Mouse (Mus musculus) limb, embryonic 14.5 days (tissue): Measurements from ENCODE around the gene Nr2c2. TPM values are rescaled to one million over a fixed set of nuclear protein-coding genes. Genes with fewer than 3 reads are reported as not detected.

Experiments
- ATAC-seq: fragments of 200-750 bp; cut with Nextera tagmentation; 2 replicates; pipeline ENCODE4 v1.8.0; 2017; ENCODE audit warnings: low read depth, moderate number of reproducible peaks, moderate TSS enrichment; ENCODE audit not compliant: low FRiP score
- DNase-seq: peaks from one replicate; pipeline ENCODE4 v3.0.0-alpha.2; 2015; ENCODE audit warnings: low spot score
- H3K27ac ChIP-seq: fragments of 300-500 bp; sonication (generic); replicated peaks from 2 replicates; pipeline ENCODE4 v1.5.1; 2014; ENCODE audit warnings: low read depth, mild to moderate bottlenecking, low read length, moderate library complexity, mixed read lengths
- H3K27me3 ChIP-seq: fragments of 300-500 bp; sonication (generic); 2 replicates; pipeline ENCODE4 v1.6.1; 2014; ENCODE audit warnings: low read length, mixed read lengths; ENCODE audit not compliant: control insufficient read depth, insufficient read depth
- H3K36me3 ChIP-seq: fragments of 300-500 bp; sonication (generic); 2 replicates; pipeline ENCODE4 v1.6.1; 2014; ENCODE audit warnings: mild to moderate bottlenecking, low read length, moderate library complexity, mixed read lengths; ENCODE audit not compliant: control insufficient read depth, insufficient read depth
- H3K4me1 ChIP-seq: fragments of 300-500 bp; sonication (generic); 2 replicates; pipeline ENCODE4 v1.6.1; 2014; ENCODE audit warnings: antibody characterized with exemption, low read length, mixed read lengths; ENCODE audit not compliant: control insufficient read depth, insufficient read depth
- H3K4me2 ChIP-seq: fragments of 300-500 bp; sonication (generic); replicated peaks from 2 replicates; pipeline ENCODE4 v1.6.1; 2014; ENCODE audit warnings: low read depth, mild to moderate bottlenecking, low read length, moderate library complexity; ENCODE audit not compliant: severe bottlenecking
- H3K4me3 ChIP-seq: fragments of 300-500 bp; sonication (generic); replicated peaks from 2 replicates; pipeline ENCODE4 v1.5.1; 2014; ENCODE audit warnings: low read length
- H3K9ac ChIP-seq: fragments of 300-500 bp; sonication (generic); 2 replicates; pipeline ENCODE4 v1.6.1; 2014; ENCODE audit warnings: mild to moderate bottlenecking, low read depth, low read length, moderate library complexity; ENCODE audit not compliant: severe bottlenecking
- H3K9me3 ChIP-seq: fragments of 300-500 bp; sonication (generic); 2 replicates; pipeline ENCODE4 v1.6.1; 2016; ENCODE audit warnings: low read length; ENCODE audit not compliant: control insufficient read depth
- POLR2A ChIP-seq: fragments of 200-500 bp; IDR thresholded peaks from 2 replicates; pipeline ENCODE4 v1.8.0; 2012; ENCODE audit warnings: inconsistent platforms, mild to moderate bottlenecking, moderate library complexity, borderline replicate concordance; ENCODE audit not compliant: insufficient read depth, insufficient read length; ENCODE audit errors: extremely low read depth
- WGBS: fragments of 180-500 bp; shearing (Covaris S2); extraction: QIAGEN DNeasy Blood & Tissue Kit; methylation state at CpG from one replicate; pipeline ENCODE4 v1.1.7; 2014; 5-methylcytosine and 5-hydroxymethylcytosine counted together
- polyA plus RNA-seq, 2 experiments: library from polyadenylated mRNA; depleted of rRNA in 1 of 2; stranded (reverse) in 1 of 2; unstranded in 1 of 2; fragments of >200 nt; fragmentation: Nextera tagmentation in 1 of 2; extraction: Ambion mirVana in 1 of 2; gene quantifications; 2 replicates each; pipeline versions ENCODE4 v1.2.1 to v1.2.3; 2012 to 2014

Gene Nr2c2
- polyA plus RNA-seq, 2 experiments, result 23.1 to 27.1 TPM

DNA sequence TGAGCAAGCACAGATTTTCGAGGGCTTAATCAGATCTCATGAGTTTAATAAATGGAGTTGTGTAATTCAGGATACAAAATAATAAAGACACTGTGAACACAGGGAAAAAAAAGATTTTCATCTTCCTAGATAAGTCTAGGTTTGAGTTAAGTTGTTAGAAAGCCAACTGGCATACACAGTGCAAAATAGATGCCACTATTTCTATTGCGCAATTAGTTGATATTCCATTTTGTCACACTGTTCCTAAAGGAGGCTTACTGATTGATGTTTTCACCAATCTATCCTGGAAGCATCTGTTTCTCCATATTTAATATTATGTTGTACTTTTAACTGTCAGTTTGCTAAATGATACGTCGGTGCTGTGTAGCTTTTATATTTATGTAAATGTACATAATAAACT, 54.7 kb downstream of the Nr2c2 start:
- Histone ChIP-seq H3K27me3 (no peaks in the 10 kb centered on the region), H3K36me3 (peaks cover 35% of the 10 kb centered on the region), H3K27ac (no peak overlapping the region), H3K4me2 (no peak overlapping the region), H3K9ac (no peak overlapping the region), H3K4me3 (no peak overlapping the region), H3K4me1 (no peaks in the 10 kb centered on the region), H3K9me3 (no peaks in the 10 kb centered on the region)
- DNase-seq (no peak), ATAC-seq (no peak)
- no peak for TF ChIP-seq POLR2A
- 97% methylated on average over 4 of the region's 4 CpGs for WGBS

DNA sequence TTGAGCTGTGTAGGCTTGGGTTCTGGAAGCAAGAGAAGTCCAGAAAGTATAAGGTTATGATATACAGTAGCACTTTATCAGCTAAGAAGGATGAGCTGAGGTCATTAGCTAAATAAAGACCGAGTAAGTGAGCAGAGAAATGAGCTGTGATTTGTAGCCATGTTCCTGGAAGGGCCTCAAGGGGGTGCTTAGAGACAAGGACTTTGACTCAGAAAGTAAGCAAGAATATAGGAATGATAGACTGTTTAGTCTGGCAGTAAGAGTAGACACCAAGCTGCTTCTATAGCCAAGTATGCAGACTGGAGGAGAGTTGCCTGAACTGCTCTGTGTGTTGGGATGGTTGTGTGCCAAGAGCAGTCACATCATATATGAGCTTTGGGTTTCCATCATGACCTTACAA, 62.6 kb downstream of the Nr2c2 start:
- 71% methylated on average over 1 of the region's 1 CpGs for WGBS
- DNase-seq, result no peak
- no peak for TF ChIP-seq POLR2A

DNA sequence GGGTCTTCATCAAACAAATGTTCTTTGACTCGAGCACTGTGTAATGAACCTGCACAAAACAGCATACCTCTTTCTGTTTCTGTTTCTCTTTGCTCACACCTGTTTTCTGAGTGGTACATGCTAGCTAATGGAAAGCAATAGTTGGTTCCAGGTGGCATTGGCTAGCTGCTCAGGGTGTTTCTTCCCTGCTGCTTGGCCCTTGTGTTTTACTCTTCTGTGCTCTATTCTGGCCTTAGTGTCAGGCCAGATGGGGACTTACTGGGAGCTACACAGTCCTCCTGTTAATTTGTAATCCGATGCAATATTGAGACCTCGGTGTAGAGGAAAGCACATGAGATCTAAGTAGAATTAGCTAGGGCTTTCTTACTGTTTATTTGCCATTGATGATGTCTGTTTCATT, 67.6 kb downstream of the Nr2c2 start:
- Histone ChIP-seq H3K4me1 (no peaks in the 10 kb centered on the region), H3K4me3 (no peak overlapping the region), H3K27me3 (no peaks in the 10 kb centered on the region), H3K9ac (no peak overlapping the region), H3K4me2 (no peak overlapping the region), H3K27ac (no peak overlapping the region), H3K36me3 (peaks cover 97% of the 10 kb centered on the region), H3K9me3 (no peaks in the 10 kb centered on the region)
- no peak for ATAC-seq
- DNase-seq, result no peak
- TF ChIP-seq POLR2A, result no peak
- 95% methylated on average over 3 of the region's 3 CpGs for WGBS

More for the DNA sequence above, 62.6 kb downstream of the Nr2c2 start:
- Histone ChIP-seq H3K4me2 (no peak overlapping the region), H3K4me1 (no peaks in the 10 kb centered on the region), H3K9me3 (no peaks in the 10 kb centered on the region), H3K27me3 (no peaks in the 10 kb centered on the region), H3K36me3 (peaks cover 92% of the 10 kb centered on the region), H3K4me3 (no peak overlapping the region), H3K9ac (no peak overlapping the region), H3K27ac (no peak overlapping the region)
- ATAC-seq, result no peak

DNA sequence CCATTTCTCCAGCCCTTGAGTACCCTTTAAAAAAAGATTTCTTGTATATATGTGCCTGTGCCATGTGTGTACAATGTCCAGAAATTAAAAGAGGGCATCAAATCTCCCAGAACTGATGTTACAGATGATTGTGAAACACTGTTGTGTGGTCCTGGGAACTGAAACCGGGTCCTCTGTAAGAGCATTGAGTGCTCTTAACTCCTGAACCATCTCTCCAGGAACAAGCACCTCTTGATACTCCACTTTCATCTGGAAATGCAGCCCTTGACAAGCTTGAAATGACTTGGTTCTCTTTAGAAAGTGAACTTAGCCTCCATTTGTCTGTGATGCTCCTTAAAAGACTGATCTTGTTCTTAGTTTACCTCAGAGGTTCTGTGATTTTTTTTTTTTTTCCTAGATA, 71.5 kb downstream of the Nr2c2 start:
- H3K4me1 ChIP-seq, result no peaks in the 10 kb centered on the region
- no peak overlapping the region for H3K4me2 ChIP-seq
- TF ChIP-seq POLR2A, result no peak
- H3K9ac ChIP-seq, result no peak overlapping the region
- no peaks in the 10 kb centered on the region for H3K27me3 ChIP-seq
- DNase-seq, result no peak
- WGBS, result 100% methylated on average over 1 of the region's 1 CpGs
- H3K4me3 ChIP-seq, result no peak overlapping the region
- H3K36me3 ChIP-seq, result peaks cover 96% of the 10 kb centered on the region
- H3K27ac ChIP-seq, result no peak overlapping the region
- no peak for ATAC-seq
- H3K9me3 ChIP-seq, result no peaks in the 10 kb centered on the region

DNA sequence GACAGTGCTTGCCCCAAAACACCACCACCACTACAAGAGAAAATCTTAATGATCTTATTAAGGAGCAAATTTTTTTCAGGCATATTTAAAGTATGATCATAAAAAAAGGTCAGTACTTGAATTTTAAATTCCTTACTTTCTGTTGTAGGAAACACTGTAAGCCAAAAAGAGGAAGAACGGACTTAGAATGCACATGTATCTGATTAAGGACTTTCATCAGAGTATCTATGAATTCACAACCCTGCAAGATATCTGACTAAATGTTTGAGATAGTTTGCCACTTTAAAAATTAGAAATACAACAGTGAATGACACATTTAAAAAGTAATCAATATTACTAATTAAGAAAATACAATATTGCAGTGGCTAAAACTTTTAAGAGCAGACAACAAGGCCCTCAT, 85.3 kb downstream of the Nr2c2 start:
- no peak for TF ChIP-seq POLR2A
- DNase-seq (no peak), ATAC-seq (no peak)
- no peaks in the 10 kb centered on the region for H3K4me1 ChIP-seq
- no peak overlapping the region for H3K9ac ChIP-seq
- no peak overlapping the region for H3K27ac ChIP-seq
- no peaks in the 10 kb centered on the region for H3K27me3 ChIP-seq
- H3K9me3 ChIP-seq, result 0 out of 2 replicates have a peak, but pooled peaks cover 5% of the 10 kb centered on the region
- H3K4me3 ChIP-seq, result no peak overlapping the region
- 86% methylated on average over 1 of the region's 1 CpGs for WGBS
- peaks cover 52% of the 10 kb centered on the region for H3K36me3 ChIP-seq
- H3K4me2 ChIP-seq, result no peak overlapping the region

DNA sequence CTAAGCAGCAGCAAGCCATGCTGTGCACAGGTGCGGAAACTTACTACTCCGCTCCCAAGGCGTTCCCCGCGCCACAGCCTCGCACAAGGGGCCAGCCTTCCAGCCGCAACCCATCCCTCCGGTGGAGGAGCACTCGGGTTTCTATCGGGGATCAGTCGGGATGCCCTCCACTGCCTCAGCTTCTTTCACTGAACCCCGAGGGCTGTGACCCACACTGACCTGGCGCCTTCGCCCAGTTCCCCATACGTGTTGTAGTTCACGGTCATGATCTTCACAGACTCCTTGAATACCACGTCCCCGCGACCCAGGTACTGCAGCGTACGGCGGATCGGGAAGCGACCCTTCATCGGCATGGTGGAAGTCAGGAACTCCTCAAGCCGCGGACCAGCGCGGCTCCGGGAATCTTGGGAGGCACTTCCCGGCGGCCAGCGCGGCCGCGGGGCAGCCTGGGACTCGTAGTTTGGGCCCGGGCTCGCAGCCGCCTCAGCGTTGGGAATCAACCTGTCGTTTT, 92.5 kb downstream of the Nr2c2 start, which contains the start of gene Mrps25:
Mrps25 (minus strand) TSS at position 413 of the 511 bp plus-strand sequence.
- H3K27me3 ChIP-seq, result no peaks in the 10 kb centered on the region
- H3K9me3 ChIP-seq, result 0 out of 2 replicates have a peak, but pooled peaks cover 5% of the 10 kb centered on the region
- H3K4me1 ChIP-seq, result peaks cover 7% of the 10 kb centered on the region
- peak; percentile 92 for ATAC-seq
- H3K4me2 ChIP-seq, result peak within 1 kb of the TSS; percentile 85
- peaks cover 19% of the 10 kb centered on the region for H3K36me3 ChIP-seq
- DNase-seq, result peak; percentile 76
- peak; percentile 77; the same call in 1 of the 2 replicates for TF ChIP-seq POLR2A
- H3K27ac ChIP-seq, result peak within 1 kb of the TSS; percentile 71
- H3K9ac ChIP-seq, result peak within 1 kb of the TSS; percentile 81
- H3K4me3 ChIP-seq, result peak within 1 kb of the TSS; percentile 74
- WGBS, result under 1% methylated on average over 42 of the region's 42 CpGs
